Mouse (Mus musculus): ENCODE measurements at regions not wholly inside any gene's neighbourhood (a gene's known extent, or its start where the extent isn't known, plus 50 kb on each side); places are given as distances from the start of the nearest gene placed in this dataset.
A peak's percentile ranks its signal among the peaks of the same experiment; 100 is the strongest.

- no peaks in the 10 kb centered on the region for H3K4me1 ChIP-seq
- no peaks in the 10 kb centered on the region for H3K9me3 ChIP-seq
- no peaks in the 10 kb centered on the region for H3K27me3 ChIP-seq (ENCODE audit: insufficient read depth, poor library complexity, severe bottlenecking)
- WGBS, result 59% methylated on average over 3 of the region's 3 CpGs
- no peaks in the 10 kb centered on the region for H3K36me3 ChIP-seq
- H3K4me3 ChIP-seq, result no peak overlapping the region
- H3K27ac ChIP-seq, result no peak overlapping the region
- DNase-seq (ENCODE audit: low spot score), result no peak
These were observed 549.0 kb upstream of the Lcorl start for GRCm38 (mm10) chr5:46406404-46406803.

- 60% methylated on average over 2 of the region's 2 CpGs for whole genome bisulfite sequencing
- DNase-seq (ENCODE audit: low spot score), result no peak
- Histone ChIP-seq H3K4me3 (no peak overlapping the region), H3K27ac (no peak overlapping the region), H3K36me3 (no peaks in the 10 kb centered on the region), H3K4me1 (no peaks in the 10 kb centered on the region), H3K9me3 (no peaks in the 10 kb centered on the region), H3K27me3 (ENCODE audit: insufficient read depth, poor library complexity, severe bottlenecking) (no peaks in the 10 kb centered on the region)
These were observed 529.2 kb upstream of the Lcorl start for GRCm38 (mm10) chr5:46386591-46386990.

- H3K4me1 ChIP-seq, result no peaks in the 10 kb centered on the region
- H3K9me3 ChIP-seq, result no peaks in the 10 kb centered on the region
- no peak overlapping the region for H3K27ac ChIP-seq
- 72% methylated on average over 1 of the region's 1 CpGs for WGBS
- H3K27me3 ChIP-seq (ENCODE audit: insufficient read depth, poor library complexity, severe bottlenecking), result no peaks in the 10 kb centered on the region
- H3K4me3 ChIP-seq, result no peak overlapping the region
- H3K36me3 ChIP-seq, result no peaks in the 10 kb centered on the region
- no peak for DNase-seq (ENCODE audit: low spot score)
These were observed 509.9 kb upstream of the Lcorl start for GRCm38 (mm10) chr5:46367328-46367727.

DNA sequence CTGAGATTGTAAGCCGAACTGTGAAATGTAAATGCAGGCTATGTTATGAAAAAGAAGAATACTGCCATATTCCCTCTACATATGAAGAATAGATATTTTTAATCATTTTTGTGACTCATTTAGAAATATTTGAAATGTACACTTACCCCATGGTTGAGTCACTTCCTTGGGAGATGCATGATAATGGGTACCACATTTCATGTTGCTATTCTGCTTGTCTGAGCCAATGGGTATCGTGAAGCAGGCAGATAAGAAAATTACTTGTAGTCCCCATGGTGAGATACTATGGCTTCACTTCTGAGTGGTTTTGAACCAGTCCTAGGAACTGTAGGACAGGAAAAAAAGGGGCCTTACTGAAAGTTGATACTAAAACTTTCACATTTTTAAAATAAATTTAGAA lies 506.2 kb upstream of the Lcorl start:
- no peaks in the 10 kb centered on the region for H3K4me1 ChIP-seq
- DNase-seq (ENCODE audit: low spot score), result no peak
- H3K4me3 ChIP-seq, result no peak overlapping the region
- H3K9me3 ChIP-seq, result no peaks in the 10 kb centered on the region
- H3K27ac ChIP-seq, result no peak overlapping the region
- WGBS, result 80% methylated on average over 2 of the region's 2 CpGs
- no peaks in the 10 kb centered on the region for H3K36me3 ChIP-seq
- H3K27me3 ChIP-seq (ENCODE audit: insufficient read depth, poor library complexity, severe bottlenecking), result no peaks in the 10 kb centered on the region

DNA sequence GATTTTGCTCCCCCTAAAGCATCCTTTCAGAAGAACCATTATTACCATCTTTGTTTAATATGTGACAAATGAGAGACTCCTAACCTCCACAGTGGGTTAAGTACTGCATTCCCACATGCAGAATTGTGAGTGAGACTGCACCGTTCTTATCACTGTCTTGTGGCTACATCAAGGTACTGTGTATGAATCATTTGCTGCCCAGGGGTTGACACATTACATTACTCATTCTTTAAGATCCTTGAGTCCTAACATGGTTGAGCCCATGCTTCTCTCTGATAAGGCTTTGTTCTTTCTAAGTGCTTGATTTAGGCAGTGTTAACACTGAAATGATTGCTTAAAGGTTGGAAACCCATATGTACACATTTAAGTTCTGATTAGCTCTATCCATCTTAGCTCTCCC lies 504.2 kb upstream of the Lcorl start:
- Histone ChIP-seq H3K27ac (no peak overlapping the region), H3K4me3 (no peak overlapping the region), H3K27me3 (ENCODE audit: insufficient read depth, poor library complexity, severe bottlenecking) (no peaks in the 10 kb centered on the region), H3K4me1 (no peaks in the 10 kb centered on the region), H3K36me3 (no peaks in the 10 kb centered on the region), H3K9me3 (no peaks in the 10 kb centered on the region)
- DNase-seq (ENCODE audit: low spot score), result no peak
- WGBS, result 56% methylated on average over 1 of the region's 1 CpGs

DNA sequence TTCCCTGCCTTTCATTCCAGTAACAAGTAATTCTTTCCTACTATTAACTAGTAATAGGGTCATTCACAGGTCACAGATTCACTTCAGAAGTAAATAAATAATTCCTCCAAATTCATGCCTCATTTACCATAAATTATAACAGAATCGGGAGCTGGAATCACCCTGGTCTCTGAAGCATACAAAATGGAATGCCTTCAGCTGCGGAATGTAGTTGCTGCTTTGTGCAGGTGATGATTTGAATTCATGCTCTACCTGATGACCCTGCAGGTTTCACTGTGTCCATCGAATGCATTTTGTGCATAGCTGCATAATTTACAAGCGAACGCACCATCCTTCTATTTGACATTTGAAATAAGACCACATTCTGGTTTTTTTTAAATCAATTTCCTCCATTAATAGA lies 491.0 kb upstream of the Lcorl start:
- 86% methylated on average over 5 of the region's 5 CpGs for WGBS
- H3K4me1 ChIP-seq, result no peaks in the 10 kb centered on the region
- no peak for DNase-seq (ENCODE audit: low spot score)
- H3K4me3 ChIP-seq, result no peak overlapping the region
- no peak overlapping the region for H3K27ac ChIP-seq
- H3K9me3 ChIP-seq, result no peaks in the 10 kb centered on the region
- H3K36me3 ChIP-seq, result no peaks in the 10 kb centered on the region
- no peaks in the 10 kb centered on the region for H3K27me3 ChIP-seq (ENCODE audit: insufficient read depth, poor library complexity, severe bottlenecking)

DNA sequence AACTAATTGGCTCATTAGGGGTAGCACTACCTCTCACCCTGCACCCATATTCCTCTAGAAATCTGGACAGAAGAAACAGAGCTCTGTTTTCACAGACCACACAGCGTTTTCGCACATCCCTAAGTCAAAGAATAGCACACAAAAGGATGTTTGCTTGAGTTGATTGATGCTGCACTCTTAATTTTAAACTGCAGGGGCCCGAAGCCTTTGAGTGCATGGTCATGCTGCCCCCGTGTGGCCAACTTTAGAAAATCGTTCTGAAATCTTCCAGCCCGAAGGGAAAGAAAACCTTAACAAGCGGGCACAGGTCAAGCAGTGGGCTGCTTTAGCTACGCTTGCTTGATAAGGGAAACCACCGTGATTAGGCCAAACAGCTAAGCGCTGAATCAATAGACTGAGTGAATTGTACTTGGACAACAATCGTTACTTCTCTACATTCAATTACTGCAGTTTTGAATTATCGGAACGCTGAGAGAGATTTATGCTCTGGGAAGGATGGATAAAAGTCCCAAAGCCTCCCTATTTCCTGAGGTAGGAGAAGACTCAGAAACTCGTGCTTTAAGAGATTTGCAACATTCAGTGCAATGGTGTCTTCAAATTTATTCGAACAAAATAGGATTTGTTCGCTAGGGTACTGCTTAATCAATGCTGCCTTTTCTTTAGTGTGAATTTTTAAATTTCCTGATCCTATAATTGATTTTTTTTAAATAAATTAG lies 490.1 kb upstream of the Lcorl start:
- Histone ChIP-seq H3K27me3 (ENCODE audit: insufficient read depth, poor library complexity, severe bottlenecking) (no peaks in the 10 kb centered on the region), H3K4me3 (no peak overlapping the region), H3K36me3 (no peaks in the 10 kb centered on the region), H3K4me1 (no peaks in the 10 kb centered on the region), H3K27ac (no peak overlapping the region), H3K9me3 (no peaks in the 10 kb centered on the region)
- peak; percentile 77 for DNase-seq (ENCODE audit: low spot score)
- 24% methylated on average over 16 of the region's 16 CpGs for WGBS

DNA sequence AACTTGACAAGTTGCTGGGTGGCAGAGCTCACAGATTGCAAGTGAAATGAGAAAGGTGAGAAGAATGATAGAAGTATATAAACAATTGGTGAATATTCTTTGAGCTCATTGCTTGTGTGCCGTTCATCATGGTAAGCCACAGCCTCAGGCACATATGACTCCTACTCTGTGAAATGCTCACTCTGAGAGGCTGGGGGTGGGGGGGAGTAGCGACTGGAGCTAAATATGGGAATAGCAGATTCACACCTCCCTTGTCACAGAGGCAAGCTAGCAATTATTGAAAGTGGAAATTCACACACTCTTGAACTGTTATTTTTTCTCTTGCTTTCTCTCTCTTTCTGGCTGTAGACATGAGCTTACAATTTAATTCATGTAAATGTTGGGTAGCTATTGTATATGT lies 481.0 kb upstream of the Lcorl start:
- WGBS, result 72% methylated on average over 2 of the region's 2 CpGs

GRCm38 (mm10) chr5:46330880-46331279 lies 473.5 kb upstream of the Lcorl start:
- DNase-seq (ENCODE audit: low spot score), result no peak
- Histone ChIP-seq H3K4me3 (no peak overlapping the region), H3K4me1 (no peaks in the 10 kb centered on the region), H3K9me3 (no peaks in the 10 kb centered on the region), H3K27me3 (ENCODE audit: insufficient read depth, poor library complexity, severe bottlenecking) (no peaks in the 10 kb centered on the region), H3K36me3 (no peaks in the 10 kb centered on the region), H3K27ac (no peak overlapping the region)
- WGBS, result 65% methylated on average over 1 of the region's 1 CpGs

More for the DNA sequence above, 481.0 kb upstream of the Lcorl start:
- H3K27ac ChIP-seq, result no peak overlapping the region
- H3K4me1 ChIP-seq, result no peaks in the 10 kb centered on the region
- DNase-seq (ENCODE audit: low spot score), result no peak
- no peaks in the 10 kb centered on the region for H3K36me3 ChIP-seq
- H3K4me3 ChIP-seq, result no peak overlapping the region
- H3K27me3 ChIP-seq (ENCODE audit: insufficient read depth, poor library complexity, severe bottlenecking), result no peaks in the 10 kb centered on the region
- H3K9me3 ChIP-seq, result no peaks in the 10 kb centered on the region
